Mouse (Mus musculus) gastrocnemius, postnatal 36 days (tissue): ENCODE results near the gene Foxn3. TPM values are rescaled to one million over a fixed set of nuclear protein-coding genes. Genes with fewer than 3 reads are reported as not detected.

Source experiments
- DNase-seq, 2 experiments: peaks; one replicate each; pipeline ENCODE4 v3.0.0; 2022
- intact Hi-C: fragments of 180-260 bp; cut with DNase I; formaldehyde crosslinking; loops from one replicate; pipeline ENCODE4 v1.15.1; 2025
- long read RNA-seq, 2 experiments: library from polyadenylated mRNA; stranded (forward); transcript quantifications; one replicate each; pipeline ENCODE4 v2.0.0; 2021
- total RNA-seq, 2 experiments: library from RNA; stranded (reverse); gene quantifications; 2 replicates each; pipeline ENCODE4 v1.2.3; 2021

Gene Foxn3
- total RNA-seq, result 100 to 1,000 TPM; 164 to 192 TPM
- long read RNA-seq, experiment 1, partial matches to known transcripts, result 2 of 137 reads
- long read RNA-seq, experiment 1, other reads (novel, unspliced or antisense), result 130 of 137 reads
- long read RNA-seq, experiment 2, transcript Foxn3-209 (6 exons, 2,882 nt), result major isoform, 6 of 152 reads
- long read RNA-seq, experiment 2, partial matches to known transcripts, result 7 of 152 reads
- long read RNA-seq, experiment 2, other reads (novel, unspliced or antisense), result 138 of 152 reads

DNA sequence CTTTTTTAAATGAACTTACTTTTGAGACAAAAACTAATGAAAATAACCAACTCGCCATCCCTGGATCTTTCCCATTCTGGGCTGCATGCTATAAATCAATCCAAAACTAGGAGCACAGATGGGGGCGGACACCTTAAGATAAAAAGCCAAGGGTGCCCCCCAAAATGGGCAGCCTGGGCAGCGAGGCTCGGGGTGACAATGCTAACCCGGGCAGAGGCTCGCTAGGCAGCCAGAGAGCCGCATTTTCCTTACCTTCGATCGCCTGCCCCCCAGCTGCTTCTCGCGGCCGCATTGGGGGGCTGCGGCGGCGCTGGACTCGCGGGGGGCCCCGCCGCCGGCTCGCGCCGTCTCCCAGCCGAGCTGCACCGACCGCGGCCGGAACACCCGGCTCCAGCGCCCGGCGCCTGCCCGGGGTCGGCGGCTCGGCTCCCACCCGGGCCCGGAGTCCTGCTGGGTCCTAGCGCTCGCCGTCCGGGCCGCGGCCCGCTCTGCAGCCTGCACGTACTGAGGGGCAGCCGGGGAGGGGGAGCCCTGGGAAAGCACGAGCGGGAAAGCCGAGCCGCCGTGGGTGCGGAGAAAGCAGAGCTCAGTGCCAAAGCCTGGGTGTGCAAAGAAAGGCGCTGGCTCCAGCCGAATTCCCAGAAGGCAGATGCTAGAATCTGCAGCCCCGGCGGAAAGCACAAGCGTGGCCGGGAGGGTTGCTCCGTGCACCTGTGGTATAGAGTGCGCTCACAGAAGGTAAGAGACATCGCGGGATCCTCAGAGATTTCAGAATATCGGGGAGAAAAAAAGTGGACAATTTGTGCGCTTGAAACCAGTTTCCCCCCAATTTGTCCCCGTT, at the start of gene Foxn3:
Gene Foxn3, minus strand, starts transcription at position 364 of the 841 bp plus-strand sequence.
- peak; percentile 67 for DNase-seq
- intact Hi-C loops, result loop anchor here (5.0 kb wide), 2 partner anchors 64 to 171 kb away; no protein-coding TSS in a partner anchor

GRCm38 (mm10) chr12:99612181-99612871, 48.9 kb upstream of the Foxn3 start:
- intact Hi-C loops, result no loop called here
- DNase-seq, result no peak

DNA sequence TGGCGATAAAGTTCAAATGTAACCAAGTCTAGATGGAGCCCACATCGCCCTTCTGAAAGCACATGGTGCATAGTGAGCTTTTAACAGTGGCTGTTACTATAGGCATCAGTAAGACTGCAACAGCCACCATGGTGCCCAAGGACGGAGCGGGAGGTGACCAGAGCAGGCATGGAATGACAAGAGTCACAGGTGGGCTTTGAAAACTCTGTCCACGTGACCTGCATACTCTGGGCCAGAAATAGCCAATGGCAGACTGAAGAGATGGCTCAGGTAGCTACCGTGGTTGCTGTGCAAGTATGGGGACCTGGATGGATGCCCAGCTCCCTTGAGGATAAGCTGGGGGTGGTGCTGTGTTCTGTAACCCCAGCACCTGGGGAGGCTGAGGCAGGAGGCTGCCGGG, 47.5 kb upstream of the Foxn3 start:
- no peak for DNase-seq
- intact Hi-C loops, result no loop called here

DNA sequence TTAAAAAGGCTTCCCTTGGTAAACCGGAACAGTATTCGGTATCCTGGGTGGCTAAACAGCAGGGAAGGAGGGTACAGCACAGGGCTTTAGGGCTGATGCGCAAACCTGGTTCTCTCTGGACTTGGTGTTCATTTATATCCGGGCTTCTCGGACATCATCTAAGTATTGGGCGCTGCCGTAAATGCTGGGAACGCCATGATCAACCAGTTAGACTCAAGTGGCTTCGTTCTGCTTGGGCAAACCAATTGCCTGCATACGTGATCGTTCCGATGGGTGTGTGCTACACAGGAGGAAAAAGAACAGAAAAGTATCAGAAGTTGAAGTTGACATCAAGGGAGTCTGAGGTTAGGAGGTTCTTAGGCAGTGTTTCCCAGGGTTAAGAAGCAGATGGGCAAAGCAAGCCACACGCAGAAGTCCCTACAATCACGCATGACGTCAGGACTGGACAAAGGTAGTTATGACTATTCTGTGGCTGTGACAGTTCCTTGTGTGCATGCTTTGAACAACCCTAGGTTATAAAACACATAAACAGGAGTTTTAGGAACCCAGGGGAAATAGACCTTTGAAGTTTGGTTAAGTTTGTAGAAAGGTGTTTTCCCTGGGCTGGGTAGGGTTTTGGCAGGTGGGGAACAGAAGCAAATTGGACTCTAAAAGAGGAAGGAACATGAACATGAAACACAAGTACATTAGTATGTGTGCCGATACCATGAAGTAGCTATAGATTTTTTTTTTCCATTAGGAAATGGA, 46.9 kb upstream of the Foxn3 start:
- DNase-seq, result no peak
- intact Hi-C loops, result no loop called here

DNA sequence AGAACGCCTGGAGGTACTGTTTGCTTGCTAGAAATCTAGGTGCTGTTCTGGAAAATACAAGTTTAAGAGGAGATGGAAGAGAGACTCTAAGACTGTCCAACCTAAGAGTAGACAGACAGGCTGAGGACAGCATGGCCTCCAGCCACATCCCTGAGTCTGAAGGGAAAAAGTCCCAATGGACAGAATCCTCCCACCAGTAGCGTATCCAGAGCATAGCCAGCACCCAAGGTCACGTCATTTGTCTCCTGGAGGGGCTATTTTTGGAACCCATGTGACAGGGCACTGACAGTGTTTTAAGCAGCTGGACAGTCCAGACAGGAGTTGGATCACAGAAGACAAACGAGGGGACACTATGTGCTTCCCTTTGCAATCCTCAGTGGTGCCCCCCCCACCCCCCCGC, 46.3 kb upstream of the Foxn3 start:
- intact Hi-C loops, result no loop called here
- DNase-seq, result peak in 1 of 2 experiments; percentile 39

- DNase-seq, result no peak
- intact Hi-C loops, result no loop called here
These were observed 45.0 kb upstream of the Foxn3 start for GRCm38 (mm10) chr12:99608279-99608955.

DNA sequence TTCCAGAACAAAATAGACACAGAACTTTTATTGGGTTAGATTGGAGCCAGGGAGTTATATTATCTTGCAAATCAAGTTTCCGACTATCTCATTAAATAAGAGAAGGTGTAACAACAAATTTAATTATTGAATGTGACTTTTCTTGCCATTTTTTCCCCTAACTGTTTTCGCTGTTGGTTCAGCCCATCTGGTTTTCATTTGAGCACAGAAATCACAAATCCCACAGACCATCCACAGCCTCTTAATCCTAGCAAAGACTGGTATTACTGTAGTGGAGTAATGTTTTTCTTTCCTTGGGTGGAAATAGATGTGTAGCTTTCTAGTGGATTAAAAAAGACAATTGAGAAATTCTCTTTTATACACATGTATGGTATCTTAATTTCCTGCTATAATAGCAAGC, 40.0 kb upstream of the Foxn3 start:
- intact Hi-C loops, result no loop called here
- no peak for DNase-seq

DNA sequence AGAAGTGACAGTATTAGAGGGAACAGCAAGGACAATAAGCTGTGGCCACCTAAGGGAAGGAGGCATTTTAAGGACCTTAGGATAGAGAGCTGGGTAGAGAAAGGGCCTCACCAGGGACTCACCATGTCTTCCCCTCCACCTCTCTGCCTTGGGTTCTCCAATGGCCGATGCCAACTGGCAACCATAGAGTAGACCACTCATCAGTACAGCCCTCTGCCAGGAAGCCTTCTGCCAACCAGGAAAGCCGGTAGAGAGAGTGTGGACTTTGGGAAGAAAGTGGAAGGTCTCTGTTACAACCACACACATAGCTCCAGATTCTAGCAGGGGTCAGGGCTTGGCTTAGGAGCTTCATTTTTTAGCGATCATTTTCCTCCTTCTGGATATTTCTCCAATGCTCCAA, 38.5 kb upstream of the Foxn3 start:
- intact Hi-C loops, result no loop called here
- no peak for DNase-seq

GRCm38 (mm10) chr12:99601392-99601791, 38.0 kb upstream of the Foxn3 start:
- intact Hi-C loops, result no loop called here
- DNase-seq, result no peak

DNA sequence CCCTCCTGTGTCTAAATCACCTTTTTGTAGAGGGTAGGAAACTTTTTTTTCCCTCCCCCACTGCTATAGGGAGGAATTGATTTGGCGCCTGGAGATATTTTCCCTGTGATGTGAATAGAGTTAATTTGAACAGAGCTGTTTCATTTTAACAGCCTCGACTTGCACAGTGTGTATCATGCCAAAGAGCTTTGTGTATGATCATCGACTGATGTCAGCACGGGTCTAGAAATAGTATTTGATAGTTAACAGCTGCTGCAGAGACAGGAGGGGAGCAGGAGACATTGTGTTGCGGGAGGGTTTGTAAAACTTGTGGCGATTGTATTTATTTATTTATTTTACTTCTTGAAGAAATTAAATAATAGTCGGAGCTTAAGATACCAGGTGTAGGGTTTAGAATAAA, 36.2 kb upstream of the Foxn3 start:
- intact Hi-C loops, result no loop called here

DNA sequence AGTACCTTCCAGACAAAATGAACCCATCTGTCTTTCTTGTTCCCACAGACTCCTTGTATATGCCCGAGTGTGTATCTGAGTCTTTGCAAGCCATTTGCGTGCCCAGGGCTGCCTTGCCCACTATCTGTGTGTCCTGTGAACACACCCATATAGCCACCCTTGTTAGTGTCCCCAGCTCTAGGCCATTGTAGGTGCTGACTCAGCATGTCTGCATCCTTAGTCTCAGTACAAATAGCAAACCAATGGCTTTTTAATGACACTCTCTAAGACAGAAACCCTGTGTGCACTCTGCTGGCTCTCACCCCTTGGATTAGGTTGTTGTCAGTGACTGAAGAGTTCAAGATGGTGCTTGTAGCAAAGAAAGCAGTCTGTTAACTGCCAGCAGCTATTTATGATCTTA, 33.0 kb upstream of the Foxn3 start:
- DNase-seq, result no peak
- intact Hi-C loops, result no loop called here

More for the DNA sequence above, 36.2 kb upstream of the Foxn3 start:
- no peak for DNase-seq

GRCm38 (mm10) chr12:99587338-99587737, 24.0 kb upstream of the Foxn3 start:
- DNase-seq, result no peak
- intact Hi-C loops, result no loop called here

- intact Hi-C loops, result no loop called here
- DNase-seq, result no peak
These were observed 16.6 kb upstream of the Foxn3 start for GRCm38 (mm10) chr12:99579989-99580388.

- DNase-seq, result no peak
- intact Hi-C loops, result no loop called here
These were observed 13.3 kb upstream of the Foxn3 start for GRCm38 (mm10) chr12:99576682-99577081.

GRCm38 (mm10) chr12:99574299-99574698, 10.9 kb upstream of the Foxn3 start:
- intact Hi-C loops, result no loop called here
- DNase-seq, result no peak

DNA sequence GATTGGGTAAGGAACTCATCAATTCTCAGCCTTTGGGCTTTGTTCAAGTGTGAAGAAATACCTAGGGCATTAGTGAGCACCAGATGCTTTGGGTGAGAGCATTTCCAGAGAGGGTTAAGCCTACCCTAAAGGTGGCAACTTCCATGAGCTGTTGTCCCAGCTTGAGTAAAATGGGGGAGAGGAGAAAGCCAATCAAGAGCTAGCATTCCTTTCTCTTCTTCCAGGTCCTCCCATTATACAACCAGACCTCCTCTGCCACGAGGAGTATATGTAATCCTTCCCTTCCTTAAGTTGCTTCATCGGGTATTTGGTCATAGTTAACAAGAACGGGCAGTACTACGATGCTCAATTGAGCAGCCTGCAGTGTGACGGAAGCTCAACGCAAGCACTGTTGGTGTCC, 9.7 kb upstream of the Foxn3 start:
- DNase-seq, result no peak
- intact Hi-C loops, result no loop called here

DNA sequence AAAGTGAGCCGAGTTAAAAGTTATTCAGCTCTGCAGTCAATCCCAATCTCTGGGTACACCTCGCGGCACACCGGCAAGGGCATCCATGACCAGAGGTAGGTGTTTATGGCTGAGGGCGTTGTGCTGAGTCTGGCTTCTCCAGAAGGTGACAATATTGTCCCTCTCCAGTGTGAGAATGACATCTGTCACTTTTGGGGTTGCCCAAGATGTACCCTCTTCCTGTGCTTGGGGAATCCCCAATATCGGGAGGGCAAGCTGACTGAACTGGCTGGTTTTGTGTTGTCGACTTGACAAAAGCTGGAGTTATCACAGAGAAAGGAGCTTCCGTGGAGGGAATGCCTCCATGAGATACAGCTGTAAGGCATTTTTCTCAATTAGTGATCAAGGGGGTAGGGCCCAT, 8.6 kb upstream of the Foxn3 start:
- intact Hi-C loops, result no loop called here
- DNase-seq, result no peak

DNA sequence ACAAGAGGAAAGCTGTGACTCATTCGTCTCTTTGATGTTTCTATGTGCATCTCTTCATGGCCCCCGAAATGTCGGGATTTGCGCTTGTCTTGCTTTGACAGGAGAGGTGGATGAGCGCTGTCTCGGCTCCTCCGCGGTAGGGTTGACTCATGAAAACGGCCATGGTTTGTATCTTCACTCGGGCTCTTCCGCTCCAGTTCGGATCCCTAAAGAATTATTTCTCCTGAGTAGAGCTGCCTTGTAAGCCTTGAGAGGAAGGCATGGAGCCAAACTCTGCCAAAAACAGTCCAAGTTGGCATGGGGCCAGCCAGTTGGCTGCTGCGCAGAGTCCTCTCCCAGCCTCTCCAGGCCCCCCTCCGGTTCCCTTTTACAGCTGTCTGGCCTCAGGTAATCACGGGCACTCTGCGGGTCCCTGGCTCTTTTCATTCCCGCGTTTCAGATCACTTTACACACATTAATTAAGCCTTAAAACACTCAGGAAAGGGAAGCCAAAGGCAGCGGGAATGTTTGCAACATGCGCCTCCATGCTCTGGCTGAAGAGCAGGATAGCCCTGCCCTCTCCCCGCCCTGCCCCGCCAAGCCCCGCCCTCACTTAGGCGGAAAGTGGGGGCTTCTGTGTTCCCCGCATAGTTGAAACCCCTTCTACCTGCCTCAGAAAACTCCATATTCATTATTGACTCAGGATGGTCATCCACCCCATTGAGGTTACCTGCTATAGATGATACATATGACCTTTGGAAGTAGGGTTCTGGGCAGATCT, 7.0 kb upstream of the Foxn3 start:
- peak; percentile 48 to 54 for DNase-seq

GRCm38 (mm10) chr12:99565606-99566005, 2.2 kb upstream of the Foxn3 start:
- intact Hi-C loops, result no loop called here
- no peak for DNase-seq

More for the DNA sequence above, 7.0 kb upstream of the Foxn3 start:
- intact Hi-C loops, result no loop called here
